Mouse (Mus musculus) erythroblast, embryonic 14.5 days (primary cell): ENCODE data around the gene B4galnt1. TPM values are rescaled to one million over a fixed set of nuclear protein-coding genes. Genes with fewer than 3 reads are reported as not detected.

Source experiments
- H3K27me3 ChIP-seq: 2 replicates; pipeline ENCODE4 v1.6.1; 2012; ENCODE audit warnings: inconsistent platforms; ENCODE audit not compliant: control insufficient read depth
- H3K36me3 ChIP-seq: 2 replicates; pipeline ENCODE4 v1.6.1; 2012; ENCODE audit warnings: mild to moderate bottlenecking, inconsistent platforms; ENCODE audit not compliant: control insufficient read depth
- H3K4me1 ChIP-seq: 2 replicates; pipeline ENCODE4 v1.6.1; 2012; ENCODE audit warnings: inconsistent platforms; ENCODE audit not compliant: control insufficient read depth
- H3K4me3 ChIP-seq: replicated peaks from 2 replicates; pipeline ENCODE3; 2012; ENCODE audit warnings: moderate library complexity, mild to moderate bottlenecking, inconsistent platforms
- H3K9me3 ChIP-seq: 2 replicates; pipeline ENCODE4 v1.6.1; 2012; ENCODE audit warnings: low read length, inconsistent platforms, mixed read lengths; ENCODE audit not compliant: control insufficient read depth
- GATA1 ChIP-seq: IDR thresholded peaks from 2 replicates; pipeline ENCODE4 v1.6.1; 2012; ENCODE audit warnings: low read length, inconsistent platforms, mixed read lengths
- TAL1 ChIP-seq: IDR thresholded peaks from 3 replicates; pipeline ENCODE4 v1.6.1; 2012; ENCODE audit warnings: low read length, inconsistent platforms, mixed read lengths
- polyA plus RNA-seq: library from polyadenylated mRNA; stranded (reverse); fragments of >175 nt; gene quantifications from 2 replicates; pipeline ENCODE4 v1.2.3, GENCODE M21; 2012

Gene B4galnt1
- polyA plus RNA-seq, 1 experiment: 0.56 TPM

DNA sequence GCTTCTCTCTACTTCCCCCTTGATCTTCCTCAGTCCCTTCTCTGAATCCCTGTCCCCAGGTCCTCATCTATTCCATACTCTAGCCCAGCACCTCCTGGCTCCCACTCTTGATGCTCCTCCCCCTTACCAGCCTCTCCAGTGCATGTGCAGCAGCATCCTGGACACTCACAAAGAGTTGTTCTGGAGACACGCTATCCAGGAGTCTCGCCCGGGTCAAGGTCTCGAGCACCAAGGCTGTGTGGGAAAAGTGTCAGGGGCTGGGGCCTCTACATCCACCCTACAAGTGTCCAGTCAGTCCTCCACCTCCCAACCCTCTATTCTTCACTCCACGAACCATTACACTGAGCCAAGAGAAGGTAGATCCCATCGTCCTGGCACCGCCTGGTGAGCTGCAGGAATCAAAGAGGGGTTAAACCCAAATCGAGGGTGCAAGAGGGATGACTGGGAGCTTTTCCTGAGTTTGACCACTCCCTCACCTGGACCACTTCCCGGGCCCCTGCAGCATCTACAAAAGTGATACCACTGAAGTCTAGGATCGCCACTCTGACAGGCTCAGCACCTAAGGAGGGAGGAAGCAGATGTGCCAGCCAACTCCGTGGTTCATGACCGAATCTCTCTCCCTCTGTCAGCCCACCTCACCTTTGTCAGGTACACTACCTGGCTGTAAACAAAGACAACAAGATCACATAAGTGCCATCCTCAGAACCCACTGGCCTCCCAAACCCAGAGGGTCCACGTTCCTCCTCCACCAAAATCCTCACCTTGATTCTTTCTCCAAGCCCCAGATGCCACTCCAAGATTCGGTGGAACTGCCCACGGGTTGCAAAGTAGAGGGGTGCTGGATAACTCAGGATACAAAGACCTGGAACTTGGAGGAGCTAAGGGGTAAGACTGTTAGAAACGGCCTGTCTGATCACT, 8.4 kb downstream of the B4galnt1 start:
- H3K36me3 ChIP-seq: peaks cover 3% of the 10 kb centered on the region
- TF ChIP-seq GATA1 (no peak), TAL1 (no peak)
- H3K4me1 ChIP-seq: peaks cover 35% of the 10 kb centered on the region
- peaks cover 3% of the 10 kb centered on the region; the same call in 1 of the 2 replicates for H3K9me3 ChIP-seq
- no peak overlapping the region for H3K4me3 ChIP-seq
- peaks cover 63% of the 10 kb centered on the region for H3K27me3 ChIP-seq

DNA sequence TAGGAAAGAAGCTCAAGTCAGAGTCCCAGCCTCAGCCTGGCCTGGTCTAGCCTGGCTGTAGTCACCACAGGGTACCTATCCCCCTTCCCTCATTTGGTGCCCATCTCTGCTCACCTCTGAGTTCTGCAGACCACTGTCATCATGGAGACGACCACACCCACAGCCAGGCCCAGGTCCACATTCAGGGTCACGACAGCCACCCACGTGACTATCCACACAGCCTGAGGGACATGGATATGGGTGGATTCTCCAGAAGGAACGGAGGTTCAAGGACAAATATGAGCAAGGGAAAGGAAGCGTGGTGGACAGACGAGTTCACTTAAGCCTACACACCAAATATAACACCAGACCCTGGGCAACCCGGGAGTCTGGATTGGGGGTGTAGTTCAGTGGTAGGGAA, 9.1 kb downstream of the B4galnt1 start:
- peaks cover 3% of the 10 kb centered on the region for H3K36me3 ChIP-seq
- TF ChIP-seq GATA1 (no peak), TAL1 (no peak)
- H3K27me3 ChIP-seq: peaks cover 66% of the 10 kb centered on the region
- H3K4me3 ChIP-seq: no peak overlapping the region
- peaks cover 39% of the 10 kb centered on the region for H3K4me1 ChIP-seq
- H3K9me3 ChIP-seq: peaks cover 3% of the 10 kb centered on the region; the same call in 1 of the 2 replicates

DNA sequence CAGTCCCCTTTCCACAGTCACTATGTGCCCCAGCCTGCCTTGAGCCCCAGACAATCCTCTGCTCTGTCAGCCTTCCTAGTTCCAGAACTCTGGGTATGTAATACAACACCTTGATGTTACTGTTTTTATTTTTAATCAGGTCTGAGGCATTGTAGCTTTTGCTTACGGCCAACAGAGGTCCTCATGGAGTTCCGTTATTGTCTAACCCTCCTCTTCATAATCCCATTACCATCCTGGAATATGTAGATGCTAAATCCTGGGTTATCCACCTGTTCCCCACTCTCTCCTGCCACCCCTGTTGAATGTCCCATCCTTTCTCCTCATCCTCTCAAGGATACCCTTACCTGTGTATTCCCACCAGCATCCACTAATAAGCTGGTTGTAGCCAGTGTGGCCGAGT, 11.2 kb downstream of the B4galnt1 start:
- Histone ChIP-seq H3K27me3 (peaks cover 66% of the 10 kb centered on the region), H3K36me3 (peaks cover 3% of the 10 kb centered on the region), H3K4me3 (no peak overlapping the region), H3K4me1 (peaks cover 42% of the 10 kb centered on the region), H3K9me3 (peaks cover 3% of the 10 kb centered on the region; the same call in 1 of the 2 replicates)
- TF ChIP-seq TAL1: no peak

DNA sequence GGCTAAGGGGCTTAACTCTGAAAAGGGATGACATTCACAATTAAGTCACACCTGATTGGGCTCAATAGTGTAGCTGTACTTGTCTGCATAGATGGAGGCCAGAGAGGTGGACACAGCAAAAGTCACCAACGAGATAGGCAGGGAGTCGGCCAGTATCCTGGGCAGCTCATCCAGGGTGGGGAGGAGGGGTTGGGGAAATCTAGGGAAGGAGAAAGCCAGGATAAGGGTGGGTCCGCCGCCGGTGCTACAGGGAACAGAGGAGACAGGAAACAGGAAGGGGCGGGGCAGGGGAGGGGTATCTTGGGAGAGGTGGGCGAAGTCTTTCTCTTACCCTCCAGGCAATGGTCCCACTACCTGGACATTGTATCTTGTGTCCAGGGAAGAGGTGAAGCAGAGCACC, 11.7 kb downstream of the B4galnt1 start:
- Histone ChIP-seq H3K4me1 (peaks cover 40% of the 10 kb centered on the region), H3K9me3 (peaks cover 3% of the 10 kb centered on the region; the same call in 1 of the 2 replicates), H3K36me3 (peaks cover 3% of the 10 kb centered on the region), H3K4me3 (no peak overlapping the region), H3K27me3 (peaks cover 70% of the 10 kb centered on the region)
- no peak for TF ChIP-seq GATA1
- TF ChIP-seq TAL1: no peak

DNA sequence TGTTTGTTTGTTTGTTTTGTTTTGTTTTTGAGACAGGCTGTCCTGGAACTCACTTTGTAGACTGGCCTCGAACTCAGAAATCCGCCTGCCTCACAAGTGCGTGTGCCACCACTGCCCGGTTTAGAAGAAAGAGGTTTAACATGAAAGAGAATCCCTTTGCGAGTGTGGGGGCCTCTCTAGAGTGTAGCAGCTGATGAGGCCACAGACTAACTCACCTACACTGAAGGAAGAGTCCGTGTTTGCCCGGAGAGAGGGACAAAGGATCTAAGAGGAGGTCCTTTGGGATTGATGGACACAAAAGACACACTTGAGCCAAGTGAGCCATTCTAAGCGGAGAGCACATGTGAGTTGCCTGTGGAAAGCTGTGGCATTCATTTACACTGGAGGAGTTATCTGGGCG, 12.2 kb downstream of the B4galnt1 start:
- peaks cover 3% of the 10 kb centered on the region; the same call in 1 of the 2 replicates for H3K9me3 ChIP-seq
- TF ChIP-seq TAL1 (no peak), GATA1 (no peak)
- peak overlapping the region; percentile 1 for H3K4me3 ChIP-seq
- H3K36me3 ChIP-seq: no peaks in the 10 kb centered on the region
- H3K4me1 ChIP-seq: peaks cover 40% of the 10 kb centered on the region
- peaks cover 70% of the 10 kb centered on the region for H3K27me3 ChIP-seq

DNA sequence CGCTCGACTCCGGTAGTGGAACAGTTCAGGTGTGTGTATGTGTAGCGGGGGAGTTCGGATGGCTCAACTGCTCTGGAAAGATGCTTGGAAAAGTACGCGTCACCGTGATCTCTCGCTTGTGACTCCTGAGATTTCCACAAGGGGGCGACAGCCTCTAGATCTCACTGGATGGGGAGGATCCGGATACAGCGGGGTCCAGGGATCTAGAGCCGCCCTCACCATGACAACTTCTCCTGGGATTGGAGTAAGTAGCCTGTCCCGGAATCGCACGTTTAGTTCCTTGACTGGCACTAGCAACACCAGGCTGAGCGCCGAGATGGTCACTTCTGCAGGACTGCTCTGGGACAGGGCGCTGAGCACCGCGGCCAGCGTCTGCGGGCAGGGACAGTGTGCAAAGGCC, 12.7 kb downstream of the B4galnt1 start:
- TF ChIP-seq GATA1: no peak
- no peak for TF ChIP-seq TAL1
- Histone ChIP-seq H3K27me3 (peaks cover 70% of the 10 kb centered on the region), H3K36me3 (no peaks in the 10 kb centered on the region), H3K4me3 (peak overlapping the region; percentile 38), H3K9me3 (peaks cover 3% of the 10 kb centered on the region; the same call in 1 of the 2 replicates), H3K4me1 (peaks cover 40% of the 10 kb centered on the region)

DNA sequence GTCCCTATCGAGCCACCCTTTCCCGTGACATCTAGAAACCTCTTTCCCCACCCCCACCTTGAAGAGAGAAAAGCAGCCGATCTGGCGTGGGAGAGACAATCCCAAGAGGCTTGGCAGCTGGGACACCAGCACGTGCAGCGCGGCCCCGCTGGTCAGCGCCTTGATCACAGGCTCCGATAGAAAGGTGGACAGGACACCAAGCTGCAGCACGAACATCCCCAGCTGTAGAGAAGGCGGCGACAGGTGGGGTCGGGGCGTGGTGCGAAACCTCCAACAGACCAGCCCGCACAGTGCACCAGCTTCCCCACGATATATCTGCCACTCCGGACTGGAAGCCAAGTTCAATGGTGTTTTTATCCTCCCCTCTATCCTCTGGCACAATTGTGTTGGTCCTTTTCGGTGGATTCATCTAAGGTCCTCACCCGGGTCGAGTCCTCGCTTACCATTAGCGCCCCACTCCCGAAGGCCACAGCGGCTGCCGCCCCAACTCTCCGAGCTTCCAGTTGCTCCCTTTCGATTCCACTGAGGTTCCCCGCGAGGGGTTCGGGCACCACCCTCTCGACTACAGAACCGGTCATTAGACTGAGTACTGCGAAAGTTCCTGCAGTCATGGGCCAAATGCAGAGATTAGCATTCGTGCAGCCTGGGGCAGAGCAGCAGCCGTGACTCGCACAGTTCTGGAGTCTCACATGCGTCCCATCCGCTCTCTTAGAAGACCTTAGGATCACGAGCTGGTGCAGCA, 13.4 kb downstream of the B4galnt1 start:
- TF ChIP-seq TAL1: no peak
- TF ChIP-seq GATA1: no peak
- Histone ChIP-seq H3K36me3 (no peaks in the 10 kb centered on the region), H3K4me3 (peak overlapping the region; percentile 38), H3K9me3 (peaks cover 3% of the 10 kb centered on the region; the same call in 1 of the 2 replicates), H3K27me3 (peaks cover 70% of the 10 kb centered on the region), H3K4me1 (peaks cover 42% of the 10 kb centered on the region)

DNA sequence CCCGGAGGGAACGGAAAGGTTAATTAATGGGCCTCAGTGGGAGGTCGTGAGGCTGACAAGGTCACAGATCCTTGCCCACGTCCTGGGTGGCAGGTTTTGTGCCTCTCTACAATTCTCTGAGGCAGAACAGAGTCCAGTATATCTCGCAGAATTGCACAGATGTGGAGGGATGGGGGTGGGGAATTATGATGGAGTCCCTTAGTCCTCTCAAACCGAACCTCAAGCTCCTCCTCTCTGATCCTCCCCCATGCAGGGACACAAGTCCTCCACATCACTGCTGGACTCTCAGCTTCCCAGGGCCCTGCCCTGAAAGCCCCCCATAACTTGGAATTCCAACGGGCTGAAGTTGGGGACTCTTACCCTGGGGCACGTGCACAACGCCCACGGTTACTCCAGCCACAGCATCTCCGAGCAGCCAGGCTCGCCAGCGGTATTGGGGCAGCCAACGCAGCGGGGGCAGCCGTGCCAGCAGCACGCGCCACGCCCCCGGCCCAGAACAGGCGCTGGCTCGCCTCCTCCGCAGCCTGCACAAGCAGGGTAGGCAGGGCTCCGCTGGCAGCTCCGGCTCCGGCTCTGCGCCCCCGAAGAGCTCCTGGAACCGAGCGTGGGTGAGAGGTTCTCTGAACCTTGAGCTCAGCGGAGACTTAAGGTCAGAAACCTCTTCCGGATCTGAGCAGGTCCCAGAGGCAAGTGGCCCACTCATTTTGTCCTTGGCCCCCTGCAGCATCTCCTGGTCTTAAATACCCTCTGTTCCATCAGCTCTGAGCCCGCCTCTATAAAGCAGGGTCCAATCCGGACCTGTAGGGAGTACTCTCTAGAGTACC, 15.1 kb downstream of the B4galnt1 start, which contains the start of gene Slc26a10:
Gene Slc26a10, minus strand, starts transcription at position 775 of the 824 bp plus-strand sequence.
- Histone ChIP-seq H3K4me1 (peaks cover 53% of the 10 kb centered on the region), H3K9me3 (peaks cover 3% of the 10 kb centered on the region; the same call in 1 of the 2 replicates), H3K4me3 (no peak within 1 kb of the TSS), H3K36me3 (no peaks in the 10 kb centered on the region), H3K27me3 (peaks cover 63% of the 10 kb centered on the region)
- no peak for TF ChIP-seq GATA1
- no peak for TF ChIP-seq TAL1
